Mouse (Mus musculus) C2C12 (cell line): Measurements from ENCODE around the gene Plekho2. TPM values are rescaled to one million over a fixed set of nuclear protein-coding genes. Genes with fewer than 3 reads are reported as not detected.

Experiments used
- H3K27me3 ChIP-seq: one replicate; pipeline ENCODE4 v1.6.1; 2011; ENCODE audit not compliant: control insufficient read depth, insufficient read depth, insufficient read length
- H3K36me3 ChIP-seq: one replicate; pipeline ENCODE4 v1.6.1; 2011; ENCODE audit not compliant: control insufficient read depth, insufficient read depth
- H3K4me3 ChIP-seq: one replicate; pipeline ENCODE4 v1.5.1; 2011; ENCODE audit warnings: mild to moderate bottlenecking, control low read depth; ENCODE audit not compliant: poor library complexity, insufficient read depth, severe bottlenecking
- H3K79me2 ChIP-seq: one replicate; pipeline ENCODE4 v1.6.1; 2011; ENCODE audit not compliant: control insufficient read depth, insufficient read depth
- H3K79me3 ChIP-seq: one replicate; pipeline ENCODE4 v1.6.1; 2011; ENCODE audit warnings: low read depth, control low read depth
- H3ac ChIP-seq: one replicate; pipeline ENCODE3; 2011; ENCODE audit warnings: low read depth; ENCODE audit not compliant: control insufficient read depth, insufficient read length
- CEBPB ChIP-seq: IDR thresholded peaks from one replicate; pipeline ENCODE4 v1.6.1; 2011; ENCODE audit warnings: low read depth, mild to moderate bottlenecking, control low read depth, moderate library complexity
- CTCF ChIP-seq: IDR thresholded peaks from one replicate; pipeline ENCODE4 v1.5.1; 2011; ENCODE audit not compliant: control insufficient read depth, insufficient read depth, insufficient read length
- FOSL1 ChIP-seq: IDR thresholded peaks from one replicate; pipeline ENCODE4 v1.8.0; 2011; ENCODE audit warnings: mild to moderate bottlenecking, low read length; ENCODE audit not compliant: poor library complexity, insufficient read depth, severe bottlenecking
- MAX ChIP-seq: IDR thresholded peaks from one replicate; pipeline ENCODE4 v1.6.1; 2011; ENCODE audit warnings: mild to moderate bottlenecking, control low read depth
- MYOD1 ChIP-seq: IDR thresholded peaks from one replicate; pipeline ENCODE4 v1.6.1; 2011; ENCODE audit warnings: low read depth; ENCODE audit not compliant: control insufficient read depth, insufficient read length
- MYOG ChIP-seq: IDR thresholded peaks from one replicate; pipeline ENCODE4 v1.6.1; 2011; ENCODE audit not compliant: control insufficient read depth, insufficient read length; ENCODE audit errors: extremely low read depth
- USF1 ChIP-seq: IDR thresholded peaks from one replicate; pipeline ENCODE4 v1.6.1; 2011; ENCODE audit warnings: low read depth, mild to moderate bottlenecking, control low read depth, moderate library complexity
- polyA plus RNA-seq: library from polyadenylated mRNA; unstranded; fragments of >200 nt; fragmentation: generic; extraction: Trizol; gene quantifications from one replicate; pipeline ENCODE4 v1.2.1, GENCODE M21; 2012; ENCODE audit warnings: missing spikeins

Plekho2 gene
- polyA plus RNA-seq, 1 experiment, result 23.3 TPM

DNA sequence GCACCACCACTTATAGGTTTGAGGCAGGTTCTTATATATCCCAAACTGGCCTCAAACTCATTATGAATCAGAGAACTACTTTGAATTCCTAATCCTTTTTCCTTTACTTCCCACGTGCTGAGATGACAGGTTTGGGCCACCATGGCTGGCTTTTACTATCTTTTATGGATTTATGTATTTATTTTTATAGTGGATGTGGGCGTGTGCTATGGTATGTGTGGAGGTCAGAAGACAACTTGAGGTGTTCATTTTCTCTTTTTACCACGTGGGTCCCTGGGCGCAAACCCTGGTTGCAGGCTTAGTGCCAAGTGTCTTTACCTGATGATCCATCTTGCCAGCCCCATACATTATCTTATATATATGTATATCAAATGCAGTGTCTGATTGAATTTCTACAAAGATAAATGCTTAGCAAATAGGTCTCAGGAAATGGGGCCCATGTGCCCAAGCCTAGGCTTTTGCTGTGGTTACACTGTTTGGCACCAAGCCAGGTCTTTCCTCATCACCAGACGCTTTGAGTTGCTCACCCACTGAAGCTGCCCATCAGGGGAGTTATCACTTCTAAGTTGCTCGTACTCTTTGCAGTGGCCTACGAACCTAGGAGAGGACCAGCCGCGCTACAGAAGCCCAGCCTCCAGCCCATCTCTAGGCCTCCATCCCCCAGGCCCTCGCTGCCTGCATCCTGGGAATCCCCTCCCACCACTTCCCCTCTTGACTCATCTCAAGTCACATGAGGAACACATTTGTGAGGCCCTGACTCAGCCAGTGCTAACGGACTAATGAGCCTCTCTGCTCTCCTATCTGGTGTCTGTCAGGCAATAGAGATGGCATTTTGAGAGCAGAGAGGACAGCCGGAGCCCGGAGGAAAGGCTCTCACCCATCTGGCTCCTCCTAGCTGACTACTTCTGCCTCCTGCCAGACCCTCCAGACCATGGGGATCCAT lies 38.4 kb downstream of the Plekho2 start:
- H3ac ChIP-seq, result peak overlapping the region; percentile 50
- no peak overlapping the region for H3K4me3 ChIP-seq
- H3K27me3 ChIP-seq, result no peaks in the 10 kb centered on the region
- no peak for TF ChIP-seq MYOG
- no peak for TF ChIP-seq MYOD1
- peak; percentile 33 for TF ChIP-seq FOSL1
- TF ChIP-seq USF1, result peak; percentile 88
- peak; percentile 54 for TF ChIP-seq MAX
- peak; percentile 61 for TF ChIP-seq CEBPB
- no peak for TF ChIP-seq CTCF
- H3K36me3 ChIP-seq, result no peaks in the 10 kb centered on the region
- H3K79me3 ChIP-seq, result no peaks in the 10 kb centered on the region
- no peaks in the 10 kb centered on the region for H3K79me2 ChIP-seq

DNA sequence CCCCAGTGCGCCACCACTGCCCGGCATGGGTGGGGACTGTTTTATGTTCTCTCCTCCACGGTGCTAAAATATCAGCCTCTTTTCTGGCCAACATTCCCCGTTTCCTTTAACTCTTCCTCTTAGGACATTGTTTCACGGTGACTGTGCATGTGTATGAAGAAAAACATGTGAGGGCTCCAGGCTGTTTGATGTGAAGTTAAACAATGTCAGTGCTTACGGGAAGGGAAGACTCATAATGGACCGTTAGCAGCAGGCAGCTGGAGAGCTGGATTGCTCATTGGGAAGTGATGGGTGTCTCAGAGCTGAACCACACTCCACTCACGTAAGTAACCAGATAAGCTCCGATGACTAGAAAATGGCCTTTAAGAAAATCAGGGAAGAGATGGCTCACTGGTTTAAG lies 40.1 kb downstream of the Plekho2 start:
- no peak for TF ChIP-seq MYOG
- no peaks in the 10 kb centered on the region for H3K79me2 ChIP-seq
- H3K27me3 ChIP-seq, result no peaks in the 10 kb centered on the region

DNA sequence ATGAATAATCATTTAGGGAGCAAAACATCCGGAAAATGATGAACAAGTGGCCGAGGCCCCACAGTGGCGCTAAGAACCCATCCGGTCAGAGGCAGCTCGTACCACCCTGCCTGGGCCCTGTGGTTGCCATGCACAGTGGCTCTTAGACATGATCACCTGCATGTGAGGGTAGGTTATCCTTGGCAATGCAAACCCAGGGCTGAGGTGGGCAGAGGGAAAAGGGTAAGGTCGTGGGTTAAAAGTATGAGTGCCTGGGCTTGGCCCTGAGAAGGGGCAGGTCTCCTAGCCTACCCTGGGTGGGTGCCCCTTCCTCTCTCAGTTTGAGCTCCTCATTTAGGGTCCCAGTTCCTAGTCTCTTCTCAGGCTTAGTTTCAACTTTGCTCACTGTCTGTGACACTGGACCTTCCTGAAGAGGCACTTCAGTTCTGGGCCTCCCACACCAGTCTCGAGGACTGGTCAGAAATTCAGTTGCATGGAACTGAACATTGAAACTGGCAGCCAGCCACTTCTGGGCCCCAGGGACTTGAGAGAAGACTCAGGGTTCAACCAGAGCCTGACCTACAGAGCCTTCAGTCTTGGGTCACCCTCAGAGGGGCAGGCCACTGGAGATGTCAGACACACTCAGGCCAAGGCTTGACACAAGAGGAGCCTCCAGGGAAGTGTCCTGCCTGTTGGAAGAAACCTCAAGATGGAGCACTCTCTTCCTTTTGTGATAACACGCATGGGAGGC lies 41.8 kb downstream of the Plekho2 start:
- TF ChIP-seq CEBPB, result no peak
- no peak for TF ChIP-seq CTCF
- no peak for TF ChIP-seq USF1
- TF ChIP-seq FOSL1, result no peak
- no peak for TF ChIP-seq MYOG
- no peak for TF ChIP-seq MAX
- no peak for TF ChIP-seq MYOD1
- Histone ChIP-seq H3K36me3 (no peaks in the 10 kb centered on the region), H3K4me3 (no peak overlapping the region), H3K27me3 (no peaks in the 10 kb centered on the region), H3ac (no peak overlapping the region), H3K79me2 (no peaks in the 10 kb centered on the region), H3K79me3 (no peaks in the 10 kb centered on the region)

More for the DNA sequence above, 40.1 kb downstream of the Plekho2 start:
- H3K36me3 ChIP-seq, result no peaks in the 10 kb centered on the region
- H3K4me3 ChIP-seq, result no peak overlapping the region
- H3K79me3 ChIP-seq, result no peaks in the 10 kb centered on the region
- no peak overlapping the region for H3ac ChIP-seq

DNA sequence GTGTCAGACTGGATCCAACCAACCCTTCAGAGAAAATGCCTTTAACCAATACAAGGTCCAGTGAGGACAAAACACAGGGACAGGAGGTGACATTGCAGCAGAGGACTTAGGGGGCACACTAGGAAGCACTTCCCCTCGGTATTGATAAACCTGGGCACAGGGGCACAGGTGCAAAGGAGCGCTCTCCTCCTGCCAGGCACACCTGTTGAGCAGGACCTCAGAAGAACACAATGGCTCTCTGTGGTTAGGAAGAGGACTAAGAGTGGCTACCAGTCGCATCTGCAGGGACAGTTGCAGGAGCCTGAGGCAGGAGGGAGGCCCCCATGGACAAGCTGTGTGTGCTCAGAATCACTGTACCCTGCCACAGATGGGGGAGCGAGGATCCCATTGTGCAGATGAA lies 43.3 kb downstream of the Plekho2 start:
- H3K4me3 ChIP-seq, result no peak overlapping the region
- no peaks in the 10 kb centered on the region for H3K79me2 ChIP-seq
- no peaks in the 10 kb centered on the region for H3K79me3 ChIP-seq
- no peak overlapping the region for H3ac ChIP-seq
- TF ChIP-seq USF1 (no peak), CEBPB (no peak), MAX (no peak), CTCF (no peak), FOSL1 (no peak), MYOG (no peak), MYOD1 (no peak)
- H3K36me3 ChIP-seq, result no peaks in the 10 kb centered on the region
- H3K27me3 ChIP-seq, result no peaks in the 10 kb centered on the region

DNA sequence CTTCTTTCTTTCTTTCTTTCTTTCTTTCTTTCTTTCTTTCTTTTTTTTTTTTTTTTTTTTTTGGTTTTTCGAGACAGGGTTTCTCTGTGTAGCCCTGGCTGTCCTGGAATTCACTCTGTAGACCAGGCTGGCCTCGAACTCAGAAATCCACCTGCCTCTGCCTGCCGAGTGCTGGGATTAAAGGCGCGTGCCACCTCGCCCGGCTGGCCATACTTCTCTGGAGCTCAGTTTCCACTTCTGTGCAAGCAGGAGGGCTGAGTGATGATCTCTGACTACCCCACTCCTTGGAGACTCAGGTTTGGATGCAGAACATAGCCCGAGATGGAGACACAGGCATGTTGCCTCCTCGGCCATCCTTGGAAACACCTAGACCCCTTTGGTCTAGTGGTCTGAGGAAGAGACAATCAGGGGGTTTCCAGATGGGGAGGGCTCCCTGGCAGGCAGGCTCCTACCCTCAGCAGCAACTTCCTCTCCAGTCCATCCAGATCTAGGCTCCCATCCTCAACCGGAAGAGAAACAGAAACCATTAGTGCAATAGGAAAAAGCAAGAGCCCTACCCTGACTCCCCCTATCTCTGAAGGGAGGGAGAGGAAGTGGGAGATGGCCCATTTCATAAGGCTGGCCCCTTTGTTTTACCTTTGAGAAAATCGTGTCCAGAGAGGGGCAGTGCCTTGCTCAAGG lies 43.9 kb downstream of the Plekho2 start:
- H3K79me3 ChIP-seq, result no peaks in the 10 kb centered on the region
- H3K4me3 ChIP-seq, result no peak overlapping the region
- no peaks in the 10 kb centered on the region for H3K79me2 ChIP-seq
- H3K36me3 ChIP-seq, result no peaks in the 10 kb centered on the region
- H3ac ChIP-seq, result no peak overlapping the region
- TF ChIP-seq MAX (no peak), USF1 (no peak), MYOD1 (no peak), CEBPB (no peak), CTCF (no peak)
- H3K27me3 ChIP-seq, result no peaks in the 10 kb centered on the region
